Mouse (Mus musculus) embryonic fibroblast, embryonic 13.5 days (primary cell): ENCODE results near the gene Terb2.

Source experiments
- CTCF ChIP-seq: IDR thresholded peaks from 2 replicates; pipeline ENCODE4 v1.5.1; 2011; ENCODE audit warnings: mild to moderate bottlenecking, control low read depth, low read length, moderate library complexity, borderline replicate concordance; ENCODE audit not compliant: insufficient read depth
- POLR2A ChIP-seq: IDR thresholded peaks from 2 replicates; pipeline ENCODE4 v1.6.1; 2011; ENCODE audit warnings: low read depth, mild to moderate bottlenecking, control low read depth, low read length, moderate library complexity

GRCm38 (mm10) chr2:122137839-122138465 is 48.1 kb upstream of the Terb2 start:
- no peak for TF ChIP-seq CTCF
- no peak for TF ChIP-seq POLR2A
